In genomic region chr19:5787128-5787635, GRCm38 (mm10) we compare ENCODE assay signal across 8 mouse cellular contexts. TPM values are rescaled to one million over a fixed set of nuclear protein-coding genes. Genes with fewer than 3 reads are reported as not detected.
DNase-seq lines count a peak whose midpoint lies in the region; ATAC-seq and TF ChIP-seq lines count a peak whose summit lies in the region.

No protein-coding gene starts in this region.

- no peaks in the 10 kb centered on the region for H3K79me2 ChIP-seq in liver, adult 2 months (ENCODE audit: control insufficient read depth, insufficient read depth, low read length)

- H3K4me1 ChIP-seq in bone marrow macrophage, adult 2 months (ENCODE audit: control insufficient read depth, insufficient read depth, low read length) = peaks cover 13% of the 10 kb centered on the region
- peaks cover 5% of the 10 kb centered on the region; the same call in 1 of the 2 replicates for H3K4me1 ChIP-seq in embryonic fibroblast, embryonic 13.5 days (ENCODE audit: control insufficient read depth, insufficient read depth, low read length)
- H3K4me1 ChIP-seq in heart, embryonic 10.5 days = peaks cover 15% of the 10 kb centered on the region
- H3K4me1 ChIP-seq in kidney, embryonic 16.5 days (ENCODE audit: insufficient read depth, low read length) = peaks cover 6% of the 10 kb centered on the region; the same call in 1 of the 2 replicates
- no peaks in the 10 kb centered on the region for H3K4me1 ChIP-seq in liver, adult 2 months (ENCODE audit: control insufficient read depth, insufficient read depth, low read length)
- H3K4me1 ChIP-seq in stomach, embryonic 15.5 days = peaks cover 5% of the 10 kb centered on the region; the same call in 1 of the 2 replicates

- no peak for TF ChIP-seq POLR2A in bone marrow macrophage, adult 2 months (IDR thresholded peaks at IDR 0.05; ENCODE audit: borderline replicate concordance, low read depth, low read length)
- no peak for TF ChIP-seq POLR2A in embryonic fibroblast, embryonic 13.5 days (IDR thresholded peaks at IDR 0.05; ENCODE audit: low read depth, low read length)
- TF ChIP-seq POLR2A in liver, adult 2 months (IDR thresholded peaks at IDR 0.05; ENCODE audit: extremely low read depth, insufficient read depth, low read length) = no peak

- H3K9ac ChIP-seq in kidney, embryonic 16.5 days (replicated peaks; ENCODE audit: low read length) = no peak overlapping the region
- no peak overlapping the region for H3K9ac ChIP-seq in liver, adult 2 months (ENCODE audit: low read depth, low read length)
- H3K9ac ChIP-seq in stomach, embryonic 15.5 days = no peak overlapping the region

- H3K4me3 ChIP-seq in bone marrow macrophage, adult 2 months (ENCODE audit: insufficient read depth, low read length) = no peak overlapping the region
- H3K4me3 ChIP-seq in embryonic fibroblast, embryonic 13.5 days (ENCODE audit: insufficient read depth, low read length) = no peak overlapping the region
- no peak overlapping the region for H3K4me3 ChIP-seq in heart, embryonic 10.5 days
- H3K4me3 ChIP-seq in kidney, embryonic 16.5 days (ENCODE audit: low read length) = no peak overlapping the region
- no peak overlapping the region for H3K4me3 ChIP-seq in liver, adult 2 months (ENCODE audit: insufficient read depth, low read depth, low read length)
- H3K4me3 ChIP-seq in stomach, embryonic 15.5 days (replicated peaks) = no peak overlapping the region

- no peaks in the 10 kb centered on the region for H3K9me3 ChIP-seq in heart, embryonic 10.5 days
- no peaks in the 10 kb centered on the region for H3K9me3 ChIP-seq in kidney, embryonic 16.5 days (ENCODE audit: low read length)
- no peaks in the 10 kb centered on the region for H3K9me3 ChIP-seq in stomach, embryonic 15.5 days

- TF ChIP-seq CTCF in bone marrow macrophage, adult 2 months (IDR thresholded peaks at IDR 0.05; ENCODE audit: low read depth, low read length) = peak; percentile 46
- peak; percentile 63; the same call in 1 of the 2 replicates for TF ChIP-seq CTCF in embryonic fibroblast, embryonic 13.5 days (IDR thresholded peaks at IDR 0.05; ENCODE audit: borderline replicate concordance, insufficient read depth, low read length)
- TF ChIP-seq CTCF in liver, adult 2 months (IDR thresholded peaks at IDR 0.05; ENCODE audit: low read depth, low read length) = peak; percentile 64

- peak; percentile 84 for ATAC-seq in kidney, embryonic 16.5 days (ENCODE audit: low FRiP score, low TSS enrichment)
- peak; percentile 77 for ATAC-seq in monocyte, adult 5-6 weeks (replicated peaks; ENCODE audit: insufficient number of reproducible peaks, low FRiP score, low TSS enrichment, poor library complexity, severe bottlenecking)
- peak; percentile 25; the same call in 1 of the 2 replicates for ATAC-seq in stomach, embryonic 15.5 days (ENCODE audit: insufficient read depth, low FRiP score, low read depth)

- H3K27ac ChIP-seq in bone marrow macrophage, adult 2 months (ENCODE audit: insufficient read depth, low read depth, low read length) = peak overlapping the region; percentile 73
- H3K27ac ChIP-seq in embryonic fibroblast, embryonic 13.5 days (ENCODE audit: insufficient read depth, low read length) = peak overlapping the region; percentile 72
- peak overlapping the region; percentile 75 for H3K27ac ChIP-seq in heart, embryonic 10.5 days
- peak overlapping the region; percentile 30; the same call in 1 of the 2 replicates for H3K27ac ChIP-seq in kidney, embryonic 16.5 days (ENCODE audit: low read length)
- H3K27ac ChIP-seq in liver, adult 2 months (replicated peaks; ENCODE audit: insufficient read depth, low read depth, low read length) = no peak overlapping the region
- no peak overlapping the region for H3K27ac ChIP-seq in stomach, embryonic 15.5 days

- WGBS in heart, embryonic 10.5 days = 12% methylated on average over 8 of the region's 8 CpGs
- WGBS in kidney, embryonic 16.5 days = 11% methylated on average over 8 of the region's 8 CpGs
- 43% methylated on average over 8 of the region's 8 CpGs for WGBS in liver, adult 2 months
- WGBS in stomach, embryonic 15.5 days = 12% methylated on average over 8 of the region's 8 CpGs

- no peaks in the 10 kb centered on the region for H3K36me3 ChIP-seq in heart, embryonic 10.5 days
- no peaks in the 10 kb centered on the region for H3K36me3 ChIP-seq in kidney, embryonic 16.5 days (ENCODE audit: insufficient read depth, low read length)
- no peaks in the 10 kb centered on the region for H3K36me3 ChIP-seq in liver, adult 2 months (ENCODE audit: control insufficient read depth, insufficient read depth, low read length)
- no peaks in the 10 kb centered on the region for H3K36me3 ChIP-seq in stomach, embryonic 15.5 days

- H3K4me2 ChIP-seq in kidney, embryonic 16.5 days (replicated peaks; ENCODE audit: low read depth, low read length) = no peak overlapping the region
- no peak overlapping the region for H3K4me2 ChIP-seq in stomach, embryonic 15.5 days

- peak; percentile 92 for DNase-seq in CD4-positive, CD25-positive, alpha-beta regulatory T cell, adult 2 months (ENCODE audit: low read depth, low spot score)
- DNase-seq in heart, embryonic 10.5 days (ENCODE audit: low spot score) = peak; percentile 94
- peak; percentile 58 for DNase-seq in liver, adult 2 months (ENCODE audit: extremely low read depth, low read depth, low spot score)

- H3K27me3 ChIP-seq in heart, embryonic 10.5 days (ENCODE audit: insufficient read depth, poor library complexity, severe bottlenecking) = no peaks in the 10 kb centered on the region
- no peaks in the 10 kb centered on the region for H3K27me3 ChIP-seq in kidney, embryonic 16.5 days (ENCODE audit: insufficient read depth, low read length)
- H3K27me3 ChIP-seq in liver, adult 2 months (ENCODE audit: control insufficient read depth, insufficient read depth, low read length) = no peaks in the 10 kb centered on the region
- H3K27me3 ChIP-seq in stomach, embryonic 15.5 days (replicated peaks) = no peaks in the 10 kb centered on the region

RNA-seq across cellular contexts. Expression of gene Scyl1, which starts 16.0 kb away (rescaled TPM):
- polyA plus RNA-seq in bone marrow macrophage, adult 2 months (2012; ENCODE audit: insufficient read depth, insufficient read length, missing spikeins) = 46.7 and 48.3 TPM in 2 replicates
- 78.4 and 83.1 TPM in 2 replicates for polyA plus RNA-seq in embryonic fibroblast, embryonic 13.5 days (2011; ENCODE audit: insufficient read length, low read depth, missing spikeins)
- 74.4 and 75.2 TPM in 2 replicates for polyA plus RNA-seq in heart, embryonic 10.5 days (2016; fragmentation: Nextera tagmentation; extraction: Ambion mirVana)
- 82.9 and 85.3 TPM in 2 replicates for polyA plus RNA-seq in kidney, embryonic 16.5 days (2015; fragmentation: Nextera tagmentation; extraction: Ambion mirVana)
- total RNA-seq in liver, adult 2 months (2014; rRNA removed) = 28.9 and 35.9 TPM in 2 replicates
- 40.9 and 46.6 TPM in 2 replicates for polyA plus RNA-seq in liver, adult 2 months (2012; rRNA removed)
- 37.3 to 55.9 TPM (median 44.9 TPM) in 3 replicates for total RNA-seq in monocyte, adult 5-6 weeks (2017)
- 63.6 and 68.9 TPM in 2 replicates for polyA plus RNA-seq in stomach, embryonic 15.5 days (2015; fragmentation: Nextera tagmentation; extraction: Ambion mirVana)

RNA-seq across cellular contexts. Expression of gene Ltbp3, which starts 46.5 kb away (rescaled TPM):
- polyA plus RNA-seq in bone marrow macrophage, adult 2 months (2012; ENCODE audit: insufficient read depth, insufficient read length, missing spikeins) = 11.4 and 15.7 TPM in 2 replicates
- 119 and 136 TPM in 2 replicates for polyA plus RNA-seq in embryonic fibroblast, embryonic 13.5 days (2011; ENCODE audit: insufficient read length, low read depth, missing spikeins)
- polyA plus RNA-seq in heart, embryonic 10.5 days (2016; fragmentation: Nextera tagmentation; extraction: Ambion mirVana) = 4.2 and 4.3 TPM in 2 replicates
- 18.1 and 21.5 TPM in 2 replicates for polyA plus RNA-seq in kidney, embryonic 16.5 days (2015; fragmentation: Nextera tagmentation; extraction: Ambion mirVana)
- total RNA-seq in liver, adult 2 months (2014; rRNA removed) = 1.2 and 2.1 TPM in 2 replicates
- 3.4 and 3.6 TPM in 2 replicates for polyA plus RNA-seq in liver, adult 2 months (2012; rRNA removed)
- 1.2 to 9.7 TPM (median 2.2 TPM) in 3 replicates for total RNA-seq in monocyte, adult 5-6 weeks (2017)
- polyA plus RNA-seq in stomach, embryonic 15.5 days (2015; fragmentation: Nextera tagmentation; extraction: Ambion mirVana) = 27.1 and 30.6 TPM in 2 replicates

RNA-seq across cellular contexts. Expression of gene Fam89b, which starts 57.7 kb away (rescaled TPM):
- polyA plus RNA-seq in bone marrow macrophage, adult 2 months (2012; ENCODE audit: insufficient read depth, insufficient read length, missing spikeins) = 167 and 176 TPM in 2 replicates
- polyA plus RNA-seq in embryonic fibroblast, embryonic 13.5 days (2011; ENCODE audit: insufficient read length, low read depth, missing spikeins) = 51.3 and 54.8 TPM in 2 replicates
- polyA plus RNA-seq in heart, embryonic 10.5 days (2016; fragmentation: Nextera tagmentation; extraction: Ambion mirVana) = 75.9 and 88.9 TPM in 2 replicates
- polyA plus RNA-seq in kidney, embryonic 16.5 days (2015; fragmentation: Nextera tagmentation; extraction: Ambion mirVana) = 93.4 and 97.9 TPM in 2 replicates
- 6.8 and 9.9 TPM in 2 replicates for total RNA-seq in liver, adult 2 months (2014; rRNA removed)
- polyA plus RNA-seq in liver, adult 2 months (2012; rRNA removed) = 51.7 and 56.6 TPM in 2 replicates
- total RNA-seq in monocyte, adult 5-6 weeks (2017) = 33.1 to 54.4 TPM (median 45.1 TPM) in 3 replicates
- polyA plus RNA-seq in stomach, embryonic 15.5 days (2015; fragmentation: Nextera tagmentation; extraction: Ambion mirVana) = 76.4 and 81.5 TPM in 2 replicates

Comparison
In these comparisons a context has a peak if more than half of its experiments do, and no peak if none do; other contexts are left out.
1. H3K27ac ChIP-seq: peak in bone marrow macrophage, adult 2 months (single experiment), embryonic fibroblast, embryonic 13.5 days (single experiment), heart, embryonic 10.5 days (single experiment) and kidney, embryonic 16.5 days (single experiment); none in liver, adult 2 months (single experiment) and stomach, embryonic 15.5 days (single experiment).
2. ATAC-seq: peak in every context shown above with its lines; median percentile 84 in kidney, embryonic 16.5 days; 77 in monocyte, adult 5-6 weeks; 25 in stomach, embryonic 15.5 days.
3. Peak in every context shown above with its lines, with median percentiles within 50 percentile points of each other: DNase-seq and CTCF ChIP-seq.